Mouse (Mus musculus) liver, embryonic 12.5 days (tissue): ENCODE results near the gene Aox3. TPM values are rescaled to one million over a fixed set of nuclear protein-coding genes. Genes with fewer than 3 reads are reported as not detected.

Source experiments
- ATAC-seq: fragments of 200-750 bp; cut with Nextera tagmentation; 2 replicates; pipeline ENCODE4 v1.8.0; 2017; ENCODE audit warnings: moderate number of reproducible peaks, mild to moderate bottlenecking, moderate library complexity
- H3K27ac ChIP-seq: fragments of 300-500 bp; sonication (generic); 2 replicates; pipeline ENCODE4 v1.5.1; 2016; ENCODE audit warnings: mild to moderate bottlenecking
- H3K27me3 ChIP-seq: fragments of 300-500 bp; sonication (generic); replicated peaks from 2 replicates; pipeline ENCODE4 v1.6.1; 2016; ENCODE audit warnings: mild to moderate bottlenecking, moderate library complexity
- H3K36me3 ChIP-seq: fragments of 300-500 bp; sonication (generic); 2 replicates; pipeline ENCODE4 v1.6.1; 2016; ENCODE audit warnings: mild to moderate bottlenecking, moderate library complexity
- H3K4me1 ChIP-seq: fragments of 300-500 bp; sonication (generic); 2 replicates; pipeline ENCODE4 v1.6.1; 2016
- H3K4me2 ChIP-seq: fragments of 300-500 bp; sonication (generic); 2 replicates; pipeline ENCODE4 v1.6.1; 2016; ENCODE audit warnings: mild to moderate bottlenecking, moderate library complexity
- H3K4me3 ChIP-seq: fragments of 300-500 bp; sonication (generic); 2 replicates; pipeline ENCODE4 v1.5.1; 2016; ENCODE audit warnings: mild to moderate bottlenecking, moderate library complexity
- H3K9ac ChIP-seq: fragments of 300-500 bp; sonication (generic); 2 replicates; pipeline ENCODE4 v1.6.1; 2016; ENCODE audit warnings: mild to moderate bottlenecking, moderate library complexity
- H3K9me3 ChIP-seq: fragments of 300-500 bp; sonication (generic); replicated peaks from 2 replicates; pipeline ENCODE4 v1.6.1; 2016; ENCODE audit warnings: mild to moderate bottlenecking, moderate library complexity
- WGBS: fragments of 180-500 bp; shearing (Covaris S2); methylation state at CpG from one replicate; pipeline ENCODE4 v1.1.7; 2016; ENCODE audit not compliant: insufficient replicate concordance; 5-methylcytosine and 5-hydroxymethylcytosine counted together
- polyA plus RNA-seq: library from polyadenylated mRNA; unstranded; fragments of >200 nt; fragmentation: Nextera tagmentation; extraction: Ambion mirVana; gene quantifications from 2 replicates; pipeline ENCODE4 v1.2.1, GENCODE M21; 2016

The Aox3 gene
- polyA plus RNA-seq, 1 experiment from 2014 or later = not detected

DNA sequence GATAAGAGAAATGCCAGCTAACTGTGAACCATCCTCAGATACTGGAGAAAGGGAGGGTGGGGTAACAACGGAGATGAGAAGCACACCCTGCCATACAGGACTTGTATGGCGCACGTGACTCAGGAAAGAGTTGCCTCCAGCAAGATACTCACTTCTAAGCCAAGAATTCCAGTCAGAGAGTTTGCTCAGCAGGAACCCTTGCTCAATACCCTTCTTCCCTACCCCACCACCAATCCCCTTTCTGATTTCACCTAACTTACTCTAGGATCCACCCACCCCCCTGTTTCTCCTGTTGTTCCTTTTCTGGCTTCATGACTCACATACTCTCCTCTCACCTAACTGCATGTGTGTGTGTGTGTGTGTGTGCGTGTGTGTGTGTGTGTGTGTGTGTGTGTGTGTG, 1.6 kb upstream of the Aox3 start:
- ATAC-seq = no peak
- WGBS = 78% methylated on average over 3 of the region's 4 CpGs
- H3K4me2 ChIP-seq = no peak overlapping the region
- no peak overlapping the region for H3K4me3 ChIP-seq
- no peaks in the 10 kb centered on the region for H3K27me3 ChIP-seq
- no peak overlapping the region for H3K27ac ChIP-seq
- H3K4me1 ChIP-seq = no peaks in the 10 kb centered on the region
- no peaks in the 10 kb centered on the region for H3K9me3 ChIP-seq
- no peak overlapping the region for H3K9ac ChIP-seq
- no peaks in the 10 kb centered on the region for H3K36me3 ChIP-seq

- Histone ChIP-seq H3K27ac (no peak overlapping the region), H3K4me1 (no peaks in the 10 kb centered on the region), H3K27me3 (no peaks in the 10 kb centered on the region), H3K36me3 (no peaks in the 10 kb centered on the region), H3K9ac (no peak overlapping the region), H3K9me3 (no peaks in the 10 kb centered on the region), H3K4me3 (no peak overlapping the region), H3K4me2 (no peak overlapping the region)
- ATAC-seq = no peak
Observed at GRCm38 (mm10) chr1:58113441-58113840, 511 bp downstream of the Aox3 start.

GRCm38 (mm10) chr1:58114021-58114560, 1.2 kb downstream of the Aox3 start:
- 62% methylated on average over 6 of the region's 6 CpGs for WGBS
- Histone ChIP-seq H3K4me1 (no peaks in the 10 kb centered on the region), H3K4me2 (no peak overlapping the region), H3K27me3 (no peaks in the 10 kb centered on the region), H3K4me3 (no peak overlapping the region), H3K9me3 (no peaks in the 10 kb centered on the region), H3K9ac (no peak overlapping the region), H3K27ac (no peak overlapping the region), H3K36me3 (no peaks in the 10 kb centered on the region)
- no peak for ATAC-seq

- Histone ChIP-seq H3K36me3 (no peaks in the 10 kb centered on the region), H3K4me3 (no peak overlapping the region), H3K9ac (no peak overlapping the region), H3K27me3 (no peaks in the 10 kb centered on the region), H3K27ac (no peak overlapping the region), H3K9me3 (no peaks in the 10 kb centered on the region), H3K4me2 (no peak overlapping the region), H3K4me1 (no peaks in the 10 kb centered on the region)
- ATAC-seq = no peak
- WGBS = 59% methylated on average over 12 of the region's 12 CpGs
Observed at GRCm38 (mm10) chr1:58114666-58115375, 1.9 kb downstream of the Aox3 start.

DNA sequence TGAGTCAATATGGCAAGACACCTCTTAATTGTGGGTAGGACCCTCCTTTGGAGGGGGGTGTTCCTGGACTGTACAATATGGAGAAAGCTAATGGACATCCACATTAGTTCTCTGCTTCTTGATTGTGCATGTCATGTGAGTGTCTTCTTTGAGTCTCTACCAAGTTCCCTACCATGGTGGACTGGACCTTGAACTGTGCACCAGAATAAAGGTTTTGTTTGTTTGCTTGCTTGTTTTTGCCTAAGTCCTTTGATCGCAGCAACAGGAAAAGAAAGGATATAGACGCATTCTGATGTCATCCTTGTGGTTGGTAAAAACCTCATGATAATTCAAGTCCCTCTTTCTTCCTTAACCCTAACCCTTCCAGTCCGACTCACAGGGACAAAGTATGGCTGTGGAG, 5.3 kb downstream of the Aox3 start:
- ATAC-seq = no peak
- H3K4me3 ChIP-seq = no peak overlapping the region
- 43% methylated on average over 3 of the region's 3 CpGs for WGBS
- no peak overlapping the region for H3K4me2 ChIP-seq
- no peak overlapping the region for H3K27ac ChIP-seq
- no peaks in the 10 kb centered on the region for H3K36me3 ChIP-seq
- H3K27me3 ChIP-seq = no peaks in the 10 kb centered on the region
- H3K4me1 ChIP-seq = no peaks in the 10 kb centered on the region
- no peak overlapping the region for H3K9ac ChIP-seq
- H3K9me3 ChIP-seq = no peaks in the 10 kb centered on the region

DNA sequence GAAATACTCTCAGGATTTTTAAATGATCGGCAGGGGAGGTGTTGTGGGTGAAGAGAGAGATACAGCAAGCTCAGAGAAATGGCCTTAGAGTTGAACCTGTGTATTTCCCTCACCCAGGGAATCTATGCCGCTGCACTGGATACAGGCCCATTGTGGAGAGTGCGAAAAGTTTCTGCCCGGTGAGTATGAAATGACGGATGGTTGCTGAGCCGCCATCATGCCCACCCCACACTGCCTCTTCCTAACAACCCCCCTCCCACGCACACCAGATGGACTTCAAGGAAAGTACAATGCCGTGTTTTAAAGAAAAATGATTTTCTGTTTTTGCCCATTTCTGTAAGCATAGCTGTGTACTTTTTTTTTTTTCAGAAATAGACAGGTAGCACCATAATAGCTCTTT, 12.0 kb downstream of the Aox3 start:
- H3K9ac ChIP-seq = no peak overlapping the region
- no peaks in the 10 kb centered on the region for H3K4me1 ChIP-seq
- no peak overlapping the region for H3K4me2 ChIP-seq
- no peaks in the 10 kb centered on the region for H3K27me3 ChIP-seq
- no peak overlapping the region for H3K27ac ChIP-seq
- no peaks in the 10 kb centered on the region for H3K36me3 ChIP-seq
- no peaks in the 10 kb centered on the region for H3K9me3 ChIP-seq
- ATAC-seq = no peak
- H3K4me3 ChIP-seq = no peak overlapping the region
- 79% methylated on average over 8 of the region's 8 CpGs for WGBS

GRCm38 (mm10) chr1:58137891-58138290, 25.0 kb downstream of the Aox3 start:
- Histone ChIP-seq H3K4me2 (no peak overlapping the region), H3K36me3 (no peaks in the 10 kb centered on the region), H3K4me1 (no peaks in the 10 kb centered on the region), H3K4me3 (no peak overlapping the region), H3K9ac (no peak overlapping the region), H3K27ac (no peak overlapping the region), H3K9me3 (peaks cover 12% of the 10 kb centered on the region; the same call in 1 of the 2 replicates), H3K27me3 (no peaks in the 10 kb centered on the region)
- ATAC-seq = no peak

DNA sequence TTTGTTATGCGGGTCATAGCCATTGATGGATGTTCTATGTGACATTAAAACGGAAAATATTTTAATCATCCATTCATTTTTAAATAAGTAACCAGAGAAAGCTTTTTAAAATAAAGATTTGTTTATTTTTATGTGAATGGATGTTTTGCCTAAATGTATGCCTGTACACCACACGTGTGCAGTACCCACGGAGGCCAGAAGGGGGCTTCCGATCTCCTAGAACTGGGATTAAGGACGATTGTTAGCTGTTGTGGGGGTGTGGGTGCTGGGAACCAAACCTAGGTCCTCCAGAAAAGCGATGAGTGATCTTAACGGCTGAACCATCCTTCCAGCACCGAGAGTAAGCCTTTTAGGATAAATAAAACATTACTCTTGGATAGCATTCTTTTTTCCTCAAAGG, 26.1 kb downstream of the Aox3 start:
- H3K4me2 ChIP-seq = no peak overlapping the region
- no peaks in the 10 kb centered on the region for H3K27me3 ChIP-seq
- H3K4me3 ChIP-seq = no peak overlapping the region
- H3K9ac ChIP-seq = no peak overlapping the region
- ATAC-seq = no peak
- 70% methylated on average over 9 of the region's 9 CpGs for WGBS
- no peaks in the 10 kb centered on the region for H3K4me1 ChIP-seq
- no peaks in the 10 kb centered on the region for H3K36me3 ChIP-seq
- no peak overlapping the region for H3K27ac ChIP-seq
- H3K9me3 ChIP-seq = peaks cover 12% of the 10 kb centered on the region; the same call in 1 of the 2 replicates

- no peaks in the 10 kb centered on the region for H3K36me3 ChIP-seq
- peaks cover 12% of the 10 kb centered on the region; the same call in 1 of the 2 replicates for H3K9me3 ChIP-seq
- H3K4me3 ChIP-seq = no peak overlapping the region
- WGBS = 63% methylated on average over 5 of the region's 5 CpGs
- H3K27me3 ChIP-seq = no peaks in the 10 kb centered on the region
- H3K9ac ChIP-seq = no peak overlapping the region
- H3K4me1 ChIP-seq = no peaks in the 10 kb centered on the region
- H3K27ac ChIP-seq = no peak overlapping the region
- no peak for ATAC-seq
- H3K4me2 ChIP-seq = no peak overlapping the region
Observed at GRCm38 (mm10) chr1:58140607-58141006, 27.7 kb downstream of the Aox3 start.

- H3K4me2 ChIP-seq = no peak overlapping the region
- peak; percentile 44; the same call in 1 of the 2 replicates for ATAC-seq
Observed at GRCm38 (mm10) chr1:58144384-58145069, 31.6 kb downstream of the Aox3 start.

DNA sequence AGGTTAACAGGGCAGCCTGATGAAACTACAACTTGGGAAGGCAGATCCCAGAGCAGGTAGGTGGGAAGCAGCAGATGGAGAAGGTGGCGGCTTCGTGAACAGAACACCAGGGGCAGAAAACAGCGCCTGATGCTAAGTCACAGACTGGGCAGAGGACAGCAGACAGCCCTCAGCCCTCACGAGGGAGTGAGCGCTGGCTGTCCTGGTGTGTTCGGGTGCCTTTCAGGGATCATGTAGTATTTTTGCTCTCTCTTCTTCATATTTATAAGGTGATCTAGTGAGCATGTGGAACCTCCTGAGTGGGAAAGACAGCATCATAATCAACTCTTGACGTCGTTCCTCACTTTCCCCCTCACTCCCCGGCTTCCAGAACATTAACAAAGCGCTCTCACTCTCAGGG, 33.1 kb downstream of the Aox3 start:
- 74% methylated on average over 10 of the region's 10 CpGs for WGBS
- Histone ChIP-seq H3K36me3 (no peaks in the 10 kb centered on the region), H3K9me3 (no peaks in the 10 kb centered on the region), H3K4me1 (no peaks in the 10 kb centered on the region), H3K4me3 (no peak overlapping the region), H3K4me2 (no peak overlapping the region), H3K27ac (no peak overlapping the region), H3K27me3 (no peaks in the 10 kb centered on the region), H3K9ac (no peak overlapping the region)
- ATAC-seq = no peak

More at GRCm38 (mm10) chr1:58144384-58145069, 31.6 kb downstream of the Aox3 start:
- Histone ChIP-seq H3K9ac (no peak overlapping the region), H3K36me3 (no peaks in the 10 kb centered on the region), H3K4me3 (no peak overlapping the region), H3K9me3 (peaks cover 9% of the 10 kb centered on the region; the same call in 1 of the 2 replicates), H3K27ac (0 out of 2 replicates have a peak overlapping the region, but pooled peaks have one; percentile 30), H3K27me3 (no peaks in the 10 kb centered on the region), H3K4me1 (no peaks in the 10 kb centered on the region)
- 58% methylated on average over 10 of the region's 10 CpGs for WGBS

DNA sequence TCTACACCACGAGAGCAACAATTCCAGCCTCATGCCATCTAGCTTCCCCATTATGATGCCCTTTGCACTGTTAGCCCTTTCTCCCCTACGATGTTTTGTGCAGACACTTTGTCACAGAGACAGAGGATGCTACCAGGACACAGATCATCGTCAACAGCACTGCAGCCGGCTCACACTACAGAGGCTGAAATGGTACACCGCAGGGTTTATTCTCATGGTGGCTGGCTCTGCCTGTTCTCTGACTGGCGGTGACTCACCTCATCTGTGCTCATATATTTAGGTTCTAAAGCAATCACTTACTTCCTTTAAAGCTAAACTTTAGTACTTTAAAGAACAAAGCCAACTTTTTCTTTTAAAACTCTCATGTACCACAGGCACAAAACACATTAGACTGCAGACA, 34.8 kb downstream of the Aox3 start:
- H3K27ac ChIP-seq = no peak overlapping the region
- H3K27me3 ChIP-seq = no peaks in the 10 kb centered on the region
- no peak overlapping the region for H3K4me2 ChIP-seq
- H3K4me3 ChIP-seq = no peak overlapping the region
- H3K36me3 ChIP-seq = no peaks in the 10 kb centered on the region
- ATAC-seq = no peak
- 68% methylated on average over 6 of the region's 6 CpGs for WGBS
- H3K9ac ChIP-seq = no peak overlapping the region
- no peaks in the 10 kb centered on the region for H3K4me1 ChIP-seq
- H3K9me3 ChIP-seq = no peaks in the 10 kb centered on the region
